Mouse (Mus musculus): ENCODE data around the gene Fancd2.

Fancd2 gene

GRCm38 (mm10) chr6:113644808-113645207, 113.3 kb downstream of the Fancd2 start:
- Histone ChIP-seq H3K27me3 (ENCODE audit: control insufficient read depth, insufficient read depth, low read length, poor library complexity, severe bottlenecking) (no peaks in the 10 kb centered on the region), H3K36me3 (ENCODE audit: control insufficient read depth, insufficient read depth, low read length, poor library complexity, severe bottlenecking) (peaks cover 6% of the 10 kb centered on the region)
- peak; percentile 54 for DNase-seq (ENCODE audit: low read depth, low spot score)
